Mouse (Mus musculus) hindbrain, embryonic 13.5 days (tissue): ENCODE measurements around the gene Gm20777. TPM values are rescaled to one million over a fixed set of nuclear protein-coding genes. Genes with fewer than 3 reads are reported as not detected.
"Not testable (repeated sequence)": the region's sequence is repeated elsewhere in the genome, so short reads cannot be mapped to it uniquely, and the experiment has no call there.

Experiments
- ATAC-seq: fragments of 200-750 bp; cut with Nextera tagmentation; 2 replicates; pipeline ENCODE4 v1.8.0; 2017; ENCODE audit warnings: moderate TSS enrichment; ENCODE audit not compliant: low FRiP score
- H3K27ac ChIP-seq: fragments of 300-500 bp; sonication (generic); 2 replicates; pipeline ENCODE4 v1.5.1; 2015; ENCODE audit warnings: inconsistent platforms, mild to moderate bottlenecking, moderate library complexity
- H3K27me3 ChIP-seq: fragments of 300-500 bp; sonication (generic); 2 replicates; pipeline ENCODE4 v1.6.1; 2015; ENCODE audit warnings: mild to moderate bottlenecking, inconsistent platforms
- H3K36me3 ChIP-seq: fragments of 300-500 bp; sonication (generic); 2 replicates; pipeline ENCODE4 v1.6.1; 2015; ENCODE audit warnings: mild to moderate bottlenecking, inconsistent platforms
- H3K4me1 ChIP-seq: fragments of 300-500 bp; sonication (generic); replicated peaks from 2 replicates; pipeline ENCODE4 v1.6.1; 2015; ENCODE audit warnings: inconsistent platforms
- H3K4me2 ChIP-seq: fragments of 300-500 bp; sonication (generic); 2 replicates; pipeline ENCODE4 v1.6.1; 2015; ENCODE audit warnings: inconsistent platforms, mild to moderate bottlenecking, moderate library complexity
- H3K4me3 ChIP-seq: fragments of 300-500 bp; sonication (generic); 2 replicates; pipeline ENCODE4 v1.5.1; 2015; ENCODE audit warnings: mild to moderate bottlenecking, inconsistent platforms
- H3K9ac ChIP-seq: fragments of 300-500 bp; sonication (generic); 2 replicates; pipeline ENCODE4 v1.6.1; 2015; ENCODE audit warnings: mild to moderate bottlenecking, inconsistent platforms
- H3K9me3 ChIP-seq: fragments of 300-500 bp; sonication (generic); 2 replicates; pipeline ENCODE4 v1.6.1; 2016; ENCODE audit warnings: inconsistent platforms
- WGBS: fragments of 180-500 bp; shearing (Covaris S2); methylation state at CpG from one replicate; pipeline ENCODE4 v1.1.7; 2015; 5-methylcytosine and 5-hydroxymethylcytosine counted together
- polyA plus RNA-seq: library from polyadenylated mRNA; unstranded; fragments of >200 nt; fragmentation: Nextera tagmentation; extraction: Ambion mirVana; gene quantifications from 2 replicates; pipeline ENCODE4 v1.2.1, GENCODE M21; 2015

Gm20777 gene
- polyA plus RNA-seq, result not detected in 2 replicates

DNA sequence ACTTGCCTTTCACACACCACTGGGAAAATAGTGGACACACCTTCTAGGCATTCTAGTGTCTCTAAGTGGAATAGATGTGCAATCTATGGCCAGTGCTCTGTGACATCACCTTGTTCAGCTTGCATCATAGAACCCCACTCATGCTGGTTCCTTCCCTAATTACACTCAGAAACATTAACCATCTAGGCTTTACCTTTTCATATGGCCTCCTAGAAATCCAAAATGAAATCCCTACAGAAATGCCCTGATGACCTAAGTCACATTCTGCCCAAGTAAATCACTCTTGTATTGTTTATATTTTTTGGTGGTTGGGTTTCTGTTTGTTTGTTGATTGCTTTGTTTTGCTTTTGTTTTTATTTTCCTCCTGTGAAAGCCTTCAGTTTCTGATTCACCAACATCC, at the start of gene Gm20777:
TSS of gene Gm20777 (minus strand) at position 101 of the 400 bp plus-strand sequence.
- H3K36me3 ChIP-seq, ATAC-seq, H3K27me3 ChIP-seq, H3K9ac ChIP-seq, H3K4me3 ChIP-seq, H3K4me1 ChIP-seq, H3K9me3 ChIP-seq, H3K27ac ChIP-seq, H3K4me2 ChIP-seq: not testable (repeated sequence)

DNA sequence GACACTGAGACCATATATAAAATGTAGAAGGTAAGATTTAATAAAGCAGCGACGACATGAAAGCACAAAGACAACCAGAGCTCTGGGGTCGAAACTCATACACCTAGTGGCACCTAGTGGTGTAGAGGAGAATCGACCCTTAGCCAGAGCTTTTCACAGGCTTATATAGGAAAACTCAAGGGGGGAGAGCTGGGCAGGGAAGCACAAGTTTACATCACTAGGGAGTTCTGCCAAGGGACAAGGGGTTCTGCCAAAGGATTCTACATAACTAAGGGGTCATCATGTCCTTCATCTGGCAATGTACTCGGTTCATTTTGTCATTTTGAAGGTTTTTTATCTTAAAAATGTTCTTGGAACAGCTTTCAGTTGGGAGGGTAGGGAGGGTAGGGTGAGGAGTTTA, 42.7 kb downstream of the Gm20777 start:
- not testable (repeated sequence) for H3K9ac ChIP-seq, H3K4me3 ChIP-seq, H3K27me3 ChIP-seq, H3K4me1 ChIP-seq, H3K9me3 ChIP-seq, ATAC-seq, H3K36me3 ChIP-seq, H3K27ac ChIP-seq, H3K4me2 ChIP-seq
- no CpG with 5 or more reads among the region's 5 CpGs for WGBS

DNA sequence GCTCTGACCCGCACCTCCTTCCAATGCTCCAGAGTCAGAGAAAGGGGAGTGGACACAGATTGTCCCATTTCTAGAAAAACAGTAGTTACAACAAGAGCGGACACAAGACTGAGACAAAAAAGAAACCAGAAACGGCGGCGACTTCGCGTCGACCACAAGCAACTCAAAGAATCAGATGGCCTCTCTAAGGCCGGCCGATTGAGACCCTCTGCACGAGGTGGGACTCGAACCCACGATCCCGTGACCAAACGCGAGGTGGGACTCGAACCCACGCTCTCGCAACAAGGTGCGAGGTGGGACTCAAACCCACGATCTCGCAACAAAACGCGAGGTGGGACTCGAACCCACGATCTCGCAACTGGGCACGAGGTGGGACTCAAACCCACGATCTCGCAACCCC, 43.5 kb downstream of the Gm20777 start:
- not testable (repeated sequence) for H3K4me3 ChIP-seq, ATAC-seq, H3K9ac ChIP-seq, H3K27me3 ChIP-seq, H3K9me3 ChIP-seq, H3K4me1 ChIP-seq, H3K36me3 ChIP-seq, H3K27ac ChIP-seq, H3K4me2 ChIP-seq
- WGBS, result 95% methylated on average over 25 of the region's 30 CpGs

DNA sequence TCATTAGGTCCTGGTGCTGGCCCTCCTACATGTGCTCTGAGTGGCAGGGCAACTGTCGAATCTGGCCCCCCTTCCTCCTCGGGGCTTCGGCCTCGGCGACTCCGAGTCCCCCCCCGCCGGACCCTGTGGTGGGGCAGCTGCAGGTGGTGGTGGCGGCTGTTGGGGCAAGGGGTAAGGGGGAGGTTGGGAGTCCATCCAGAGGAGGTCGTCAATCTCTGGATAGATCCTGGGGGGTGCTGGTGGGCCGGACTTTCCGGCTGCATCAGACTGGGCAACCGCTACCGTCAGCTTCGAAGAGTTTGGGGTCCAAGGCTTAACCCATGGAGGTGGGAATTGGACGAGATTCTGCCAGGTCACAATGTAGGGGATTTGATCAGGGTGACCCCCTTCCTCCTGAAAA, 44.0 kb downstream of the Gm20777 start:
- 94% methylated on average over 13 of the region's 16 CpGs for WGBS
- not testable (repeated sequence) for H3K27me3 ChIP-seq, H3K4me2 ChIP-seq, H3K4me3 ChIP-seq, H3K9me3 ChIP-seq, H3K4me1 ChIP-seq, H3K27ac ChIP-seq, H3K9ac ChIP-seq, H3K36me3 ChIP-seq, ATAC-seq

DNA sequence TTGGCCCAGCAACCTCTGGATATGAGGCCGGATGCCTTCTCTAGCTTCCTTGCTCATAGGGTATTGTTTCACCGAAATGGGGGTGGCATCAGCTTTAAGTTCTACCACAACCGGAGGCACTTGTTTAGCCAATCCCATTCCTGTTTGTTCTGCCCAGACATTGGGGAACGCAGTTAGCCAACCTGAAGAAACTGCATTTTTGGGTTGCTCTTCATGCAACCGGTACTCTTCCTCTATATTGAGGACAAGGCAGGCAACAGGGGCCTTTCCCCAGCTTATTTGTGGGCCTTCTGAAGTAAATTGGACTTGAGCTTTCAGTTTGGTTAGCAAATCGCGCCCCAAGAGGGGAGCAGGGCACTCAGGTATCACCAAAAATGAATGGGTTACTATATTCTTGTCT, 45.6 kb downstream of the Gm20777 start:
- not testable (repeated sequence) for H3K9me3 ChIP-seq, H3K4me2 ChIP-seq, H3K27me3 ChIP-seq, H3K4me3 ChIP-seq, ATAC-seq, H3K27ac ChIP-seq, H3K4me1 ChIP-seq, H3K36me3 ChIP-seq, H3K9ac ChIP-seq
- 93% methylated on average over 7 of the region's 7 CpGs for WGBS

Other genes with a start within 250 kb of the Gm20777 start
- gene Gm20737, start 216.4 kb downstream of the Gm20777 start, polyA plus RNA-seq, result not detected in 2 replicates
- gene Gm21775, start 199.0 kb downstream of the Gm20777 start, polyA plus RNA-seq, result not detected in 2 replicates
- gene Gm21900, start 136.1 kb downstream of the Gm20777 start, polyA plus RNA-seq, result not detected in 2 replicates